Mouse (Mus musculus) stomach, embryonic 16.5 days (tissue): ENCODE results near the gene Adamts2. TPM values are rescaled to one million over a fixed set of nuclear protein-coding genes. Genes with fewer than 3 reads are reported as not detected.

Experiments used
- ATAC-seq: fragments of 200-750 bp; cut with Nextera tagmentation; 2 replicates; pipeline ENCODE4 v1.8.0; 2017; ENCODE audit warnings: moderate number of reproducible peaks, moderate TSS enrichment; ENCODE audit not compliant: insufficient read depth, low FRiP score
- H3K27ac ChIP-seq: fragments of 300-500 bp; sonication (generic); 2 replicates; pipeline ENCODE4 v1.5.1; 2014; ENCODE audit warnings: low read length
- H3K27me3 ChIP-seq: fragments of 300-500 bp; sonication (generic); 2 replicates; pipeline ENCODE4 v1.6.1; 2014; ENCODE audit warnings: low read length, control low read depth, mixed read lengths; ENCODE audit not compliant: control insufficient read depth, insufficient read depth
- H3K36me3 ChIP-seq: fragments of 300-500 bp; sonication (generic); 2 replicates; pipeline ENCODE4 v1.6.1; 2014; ENCODE audit warnings: low read length; ENCODE audit not compliant: control insufficient read depth, insufficient read depth
- H3K4me1 ChIP-seq: fragments of 300-500 bp; sonication (generic); 2 replicates; pipeline ENCODE4 v1.6.1; 2014; ENCODE audit warnings: low read length, control low read depth, mixed read lengths; ENCODE audit not compliant: control insufficient read depth, insufficient read depth
- H3K4me2 ChIP-seq: fragments of 300-500 bp; sonication (generic); 2 replicates; pipeline ENCODE4 v1.6.1; 2014; ENCODE audit warnings: low read depth, low read length, mixed read lengths
- H3K4me3 ChIP-seq: fragments of 300-500 bp; sonication (generic); replicated peaks from 2 replicates; pipeline ENCODE4 v1.5.1; 2014; ENCODE audit warnings: mild to moderate bottlenecking, low read length
- H3K9ac ChIP-seq: fragments of 300-500 bp; sonication (generic); 2 replicates; pipeline ENCODE4 v1.6.1; 2014; ENCODE audit warnings: low read length
- H3K9me3 ChIP-seq: fragments of 300-500 bp; sonication (generic); replicated peaks from 2 replicates; pipeline ENCODE4 v1.6.1; 2016; ENCODE audit warnings: low read length, control low read depth; ENCODE audit not compliant: control insufficient read depth
- WGBS: fragments of 180-500 bp; shearing (Covaris S2); extraction: QIAGEN DNeasy Blood & Tissue Kit; methylation state at CpG from one replicate; pipeline ENCODE4 v1.1.7; 2014; 5-methylcytosine and 5-hydroxymethylcytosine counted together
- polyA plus RNA-seq: library from polyadenylated mRNA; unstranded; fragments of >200 nt; fragmentation: Nextera tagmentation; extraction: Ambion mirVana; gene quantifications from 2 replicates; pipeline ENCODE4 v1.2.1, GENCODE M21; 2015

Adamts2 gene
- polyA plus RNA-seq, 1 experiment from 2014 or later, result 13.3 TPM

GRCm38 (mm10) chr11:50632270-50632669 lies 30.4 kb downstream of the Adamts2 start:
- Histone ChIP-seq H3K4me2 (no peak overlapping the region), H3K4me1 (peaks cover 17% of the 10 kb centered on the region), H3K27ac (peak overlapping the region; percentile 68), H3K36me3 (no peaks in the 10 kb centered on the region), H3K9ac (peak overlapping the region; percentile 25; the same call in 1 of the 2 replicates), H3K4me3 (no peak overlapping the region), H3K9me3 (no peaks in the 10 kb centered on the region), H3K27me3 (no peaks in the 10 kb centered on the region)
- peak; percentile 85 for ATAC-seq
- 18% methylated on average over 4 of the region's 4 CpGs for WGBS

DNA sequence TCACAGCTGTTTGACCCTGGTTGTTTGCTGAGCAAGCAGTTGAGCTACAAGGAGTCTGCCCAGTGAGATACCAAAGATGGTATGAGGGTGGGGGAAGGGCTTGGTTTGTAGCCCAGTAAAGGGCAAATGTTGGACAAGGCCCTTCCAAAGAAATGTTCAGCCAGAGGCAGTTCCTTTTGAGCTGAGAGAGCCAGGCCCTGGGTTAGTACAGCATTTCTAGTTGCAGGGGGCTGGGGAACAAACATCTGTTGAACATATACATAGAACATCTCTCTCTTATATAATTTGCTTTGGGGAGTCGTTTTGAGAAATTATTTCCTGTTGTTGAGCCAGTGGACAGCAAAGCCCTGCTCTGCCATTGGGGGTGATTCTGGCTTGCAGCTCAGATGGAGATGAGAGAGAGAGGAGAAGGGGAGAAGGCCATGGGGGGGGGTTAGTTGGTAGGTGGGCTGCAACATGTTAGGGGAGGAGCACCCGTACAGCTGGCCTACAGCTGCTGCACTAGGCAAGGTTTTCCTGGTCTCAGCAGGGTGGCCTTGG lies 33.2 kb downstream of the Adamts2 start:
- peak overlapping the region; percentile 84 for H3K27ac ChIP-seq
- H3K4me3 ChIP-seq, result no peak overlapping the region
- no peak overlapping the region for H3K4me2 ChIP-seq
- H3K9ac ChIP-seq, result no peak overlapping the region
- ATAC-seq, result peak; percentile 57
- peaks cover 17% of the 10 kb centered on the region for H3K4me1 ChIP-seq
- H3K9me3 ChIP-seq, result no peaks in the 10 kb centered on the region
- no peaks in the 10 kb centered on the region for H3K27me3 ChIP-seq
- WGBS, result 25% methylated on average over 2 of the region's 2 CpGs
- H3K36me3 ChIP-seq, result no peaks in the 10 kb centered on the region

DNA sequence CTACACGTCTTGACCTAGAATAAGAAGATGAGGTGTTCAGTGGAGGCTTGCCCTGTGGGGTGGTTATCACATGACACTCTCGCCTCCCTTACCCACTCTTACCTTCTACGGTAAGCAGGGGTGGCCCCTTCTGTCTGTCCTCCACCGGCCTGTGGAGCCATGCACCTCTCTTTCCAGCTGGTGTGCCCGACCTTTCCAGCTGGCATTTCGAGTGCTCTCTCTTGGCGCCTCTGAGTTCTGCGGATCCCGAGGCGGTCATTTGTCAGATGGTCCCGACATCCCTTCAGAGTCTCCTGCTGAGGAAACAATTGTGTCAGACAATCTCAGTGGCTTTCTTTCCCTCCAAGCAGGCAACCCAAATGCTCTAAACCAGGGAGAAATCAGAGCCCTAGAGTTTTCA lies 35.1 kb downstream of the Adamts2 start:
- 89% methylated on average over 11 of the region's 11 CpGs for WGBS
- Histone ChIP-seq H3K36me3 (no peaks in the 10 kb centered on the region), H3K9ac (no peak overlapping the region), H3K27me3 (no peaks in the 10 kb centered on the region), H3K4me3 (no peak overlapping the region), H3K9me3 (no peaks in the 10 kb centered on the region), H3K4me2 (no peak overlapping the region), H3K27ac (no peak overlapping the region), H3K4me1 (peaks cover 13% of the 10 kb centered on the region)
- ATAC-seq, result no peak

- peaks cover 5% of the 10 kb centered on the region for H3K4me1 ChIP-seq
- no peaks in the 10 kb centered on the region for H3K9me3 ChIP-seq
- no peak for ATAC-seq
- H3K4me3 ChIP-seq, result no peak overlapping the region
- no peak overlapping the region for H3K4me2 ChIP-seq
- no peaks in the 10 kb centered on the region for H3K36me3 ChIP-seq
- 92% methylated on average over 13 of the region's 13 CpGs for WGBS
- H3K27me3 ChIP-seq, result no peaks in the 10 kb centered on the region
- no peak overlapping the region for H3K9ac ChIP-seq
- no peak overlapping the region for H3K27ac ChIP-seq
These were observed 36.4 kb downstream of the Adamts2 start for GRCm38 (mm10) chr11:50638197-50638867.

- Histone ChIP-seq H3K4me2 (no peak overlapping the region), H3K9ac (no peak overlapping the region), H3K4me1 (peaks cover 5% of the 10 kb centered on the region), H3K27me3 (no peaks in the 10 kb centered on the region), H3K9me3 (no peaks in the 10 kb centered on the region), H3K27ac (no peak overlapping the region), H3K36me3 (no peaks in the 10 kb centered on the region), H3K4me3 (no peak overlapping the region)
- no peak for ATAC-seq
- WGBS, result 90% methylated on average over 3 of the region's 3 CpGs
These were observed 37.0 kb downstream of the Adamts2 start for GRCm38 (mm10) chr11:50638868-50639220.

- Histone ChIP-seq H3K36me3 (no peaks in the 10 kb centered on the region), H3K4me3 (no peak overlapping the region)
- WGBS, result 39% methylated on average over 3 of the region's 3 CpGs
These were observed 40.7 kb downstream of the Adamts2 start for GRCm38 (mm10) chr11:50642583-50642982.

GRCm38 (mm10) chr11:50646148-50646547 lies 44.3 kb downstream of the Adamts2 start:
- H3K4me3 ChIP-seq, result no peak overlapping the region
- H3K27me3 ChIP-seq, result no peaks in the 10 kb centered on the region
- no peak overlapping the region; the same call in 1 of the 2 replicates for H3K9ac ChIP-seq
- H3K4me2 ChIP-seq, result no peak overlapping the region
- H3K36me3 ChIP-seq, result no peaks in the 10 kb centered on the region
- no peaks in the 10 kb centered on the region; the same call in 1 of the 2 replicates for H3K9me3 ChIP-seq
- peak overlapping the region; percentile 64 for H3K27ac ChIP-seq
- WGBS, result 37% methylated on average over 4 of the region's 4 CpGs
- H3K4me1 ChIP-seq, result peaks cover 12% of the 10 kb centered on the region
- ATAC-seq, result peak; percentile 93

More at GRCm38 (mm10) chr11:50642583-50642982, 40.7 kb downstream of the Adamts2 start:
- no peak overlapping the region for H3K27ac ChIP-seq
- no peak overlapping the region for H3K9ac ChIP-seq
- ATAC-seq, result no peak
- H3K27me3 ChIP-seq, result no peaks in the 10 kb centered on the region
- H3K4me2 ChIP-seq, result no peak overlapping the region
- H3K4me1 ChIP-seq, result peaks cover 12% of the 10 kb centered on the region
- H3K9me3 ChIP-seq, result no peaks in the 10 kb centered on the region; the same call in 1 of the 2 replicates

GRCm38 (mm10) chr11:50648143-50648807 lies 46.4 kb downstream of the Adamts2 start:
- peaks cover 12% of the 10 kb centered on the region for H3K4me1 ChIP-seq
- H3K9ac ChIP-seq, result no peak overlapping the region
- H3K4me2 ChIP-seq, result no peak overlapping the region
- H3K4me3 ChIP-seq, result no peak overlapping the region
- WGBS, result 78% methylated on average over 4 of the region's 4 CpGs
- no peak overlapping the region for H3K27ac ChIP-seq
- no peaks in the 10 kb centered on the region; the same call in 1 of the 2 replicates for H3K9me3 ChIP-seq
- ATAC-seq, result no peak
- H3K27me3 ChIP-seq, result no peaks in the 10 kb centered on the region
- no peaks in the 10 kb centered on the region for H3K36me3 ChIP-seq

- no peak for ATAC-seq
- no peaks in the 10 kb centered on the region for H3K36me3 ChIP-seq
- H3K27me3 ChIP-seq, result no peaks in the 10 kb centered on the region
- peaks cover 19% of the 10 kb centered on the region for H3K4me1 ChIP-seq
- no peak overlapping the region for H3K4me3 ChIP-seq
- WGBS, result 77% methylated on average over 2 of the region's 2 CpGs
- H3K4me2 ChIP-seq, result no peak overlapping the region
- no peak overlapping the region for H3K27ac ChIP-seq
- no peaks in the 10 kb centered on the region; the same call in 1 of the 2 replicates for H3K9me3 ChIP-seq
- H3K9ac ChIP-seq, result no peak overlapping the region
These were observed 48.2 kb downstream of the Adamts2 start for GRCm38 (mm10) chr11:50650037-50650436.
